Mouse (Mus musculus) testis, postnatal 10 days (tissue): Measurements from ENCODE around the gene Stim2.

Experiments used
- DNase-seq: peaks from one replicate; pipeline ENCODE4 v3.0.0; 2021; ENCODE audit warnings: low spot score

Gene Stim2

GRCm38 (mm10) chr5:53995316-53995715 is 3.0 kb upstream of the Stim2 start:
- DNase-seq = peak; percentile 86

DNA sequence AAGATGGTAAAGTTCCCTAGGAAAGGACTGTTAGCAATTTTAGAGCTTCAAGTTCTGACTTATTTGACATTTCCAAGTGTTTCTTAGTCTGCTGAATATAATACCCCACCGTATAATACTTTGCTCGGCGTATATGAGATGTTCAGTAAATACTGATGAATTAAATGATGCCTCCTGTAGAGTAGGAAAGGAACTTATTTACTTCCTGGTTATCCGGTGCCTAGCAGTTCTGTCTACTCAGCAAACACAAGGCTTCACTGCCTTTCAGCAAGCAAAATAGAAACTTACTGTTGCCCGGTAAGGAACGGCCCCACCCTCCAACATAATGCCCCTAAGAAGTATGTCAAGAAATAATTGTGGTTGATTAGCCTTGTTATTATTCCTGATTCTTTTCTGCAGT is 1.5 kb upstream of the Stim2 start:
- no peak for DNase-seq

DNA sequence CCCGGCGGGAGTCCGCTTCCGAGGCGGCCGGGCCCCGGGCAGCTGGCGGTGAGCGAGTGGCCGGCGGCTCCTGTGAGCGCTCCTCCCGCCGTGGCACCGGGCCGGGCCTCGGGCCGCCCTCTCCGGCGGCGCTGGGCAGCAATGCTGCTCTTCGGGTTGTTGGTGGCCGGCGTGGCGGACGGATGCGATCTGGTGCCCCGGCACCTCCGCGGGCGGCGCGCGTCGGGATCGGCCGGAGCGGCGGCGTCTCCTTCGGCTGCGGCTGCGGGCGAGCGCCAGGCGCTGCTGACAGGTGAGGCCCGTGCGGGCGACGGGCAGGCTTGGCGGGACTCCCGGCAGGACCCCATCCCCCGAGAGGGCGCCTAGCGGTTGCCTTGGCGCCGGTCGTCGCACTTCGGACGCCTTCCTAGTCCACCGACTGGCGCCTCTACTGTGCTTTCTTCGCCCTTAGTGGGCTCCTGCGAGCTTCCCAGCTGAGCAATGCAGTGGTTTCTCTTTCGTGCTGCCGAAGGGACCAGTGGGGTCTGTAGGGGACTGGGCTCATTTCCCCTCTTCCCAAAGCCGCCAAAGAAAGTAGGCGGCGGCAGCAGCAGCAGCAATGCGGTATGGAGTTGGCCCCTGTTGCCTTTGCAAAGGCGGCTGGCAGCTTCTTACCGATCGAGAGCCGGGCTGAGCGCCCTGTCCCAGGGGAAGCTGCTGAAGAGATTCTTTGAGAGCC is 603 bp downstream of the Stim2 start:
- peak; percentile 72 for DNase-seq

DNA sequence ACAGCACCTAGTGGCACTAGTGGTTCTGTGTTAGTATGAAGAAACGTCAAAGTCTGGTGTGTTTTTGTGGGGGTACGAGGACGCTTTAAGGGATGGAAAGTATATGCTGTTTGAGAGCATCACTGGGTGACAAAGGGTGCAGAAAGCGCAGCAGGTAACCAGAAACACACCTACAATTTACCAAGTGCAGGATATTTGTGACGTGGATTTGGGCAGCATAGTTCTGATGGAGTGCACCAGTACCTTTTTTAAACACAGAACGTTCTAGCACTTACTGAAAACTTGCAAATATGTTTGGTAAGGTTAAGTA is 1.1 kb downstream of the Stim2 start:
- no peak for DNase-seq

DNA sequence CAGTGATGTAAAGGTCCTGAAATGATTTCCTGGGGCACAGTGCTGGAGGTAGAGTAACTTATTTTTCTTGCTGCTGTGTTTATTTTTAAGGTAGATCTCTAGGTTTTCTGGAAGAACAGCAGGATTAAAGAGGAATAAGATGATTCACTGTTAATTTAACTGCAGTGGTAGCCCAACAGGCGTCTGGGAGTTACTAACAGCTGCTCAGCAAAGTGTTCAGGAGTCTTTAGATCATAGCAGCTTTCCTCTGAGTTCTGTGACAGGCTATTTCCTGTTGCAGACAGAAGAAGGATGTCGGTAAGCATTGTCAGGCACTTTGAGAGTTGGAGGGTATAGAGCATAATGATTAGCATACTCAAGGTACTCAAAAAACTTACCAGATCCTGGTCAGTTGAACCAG is 1.5 kb downstream of the Stim2 start:
- DNase-seq = no peak

DNA sequence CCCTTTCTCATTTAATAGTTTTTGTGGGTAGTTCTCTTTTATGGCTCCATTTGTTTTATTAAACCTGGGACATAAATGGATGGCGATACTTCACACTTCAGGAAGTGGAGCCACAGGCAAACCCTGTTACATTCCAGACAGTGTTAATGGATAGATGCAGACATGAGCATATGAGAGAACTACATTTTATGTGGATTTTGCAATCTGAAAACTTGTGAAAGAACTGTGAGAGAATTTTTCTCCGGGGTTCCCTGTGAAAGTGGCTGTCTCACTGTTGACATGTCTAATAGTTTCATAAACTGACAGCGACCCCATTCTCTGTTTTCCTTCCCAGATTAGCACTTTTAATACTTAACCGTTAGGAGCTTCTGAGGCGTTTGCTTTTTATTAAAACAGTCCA is 2.7 kb downstream of the Stim2 start:
- DNase-seq = no peak

DNA sequence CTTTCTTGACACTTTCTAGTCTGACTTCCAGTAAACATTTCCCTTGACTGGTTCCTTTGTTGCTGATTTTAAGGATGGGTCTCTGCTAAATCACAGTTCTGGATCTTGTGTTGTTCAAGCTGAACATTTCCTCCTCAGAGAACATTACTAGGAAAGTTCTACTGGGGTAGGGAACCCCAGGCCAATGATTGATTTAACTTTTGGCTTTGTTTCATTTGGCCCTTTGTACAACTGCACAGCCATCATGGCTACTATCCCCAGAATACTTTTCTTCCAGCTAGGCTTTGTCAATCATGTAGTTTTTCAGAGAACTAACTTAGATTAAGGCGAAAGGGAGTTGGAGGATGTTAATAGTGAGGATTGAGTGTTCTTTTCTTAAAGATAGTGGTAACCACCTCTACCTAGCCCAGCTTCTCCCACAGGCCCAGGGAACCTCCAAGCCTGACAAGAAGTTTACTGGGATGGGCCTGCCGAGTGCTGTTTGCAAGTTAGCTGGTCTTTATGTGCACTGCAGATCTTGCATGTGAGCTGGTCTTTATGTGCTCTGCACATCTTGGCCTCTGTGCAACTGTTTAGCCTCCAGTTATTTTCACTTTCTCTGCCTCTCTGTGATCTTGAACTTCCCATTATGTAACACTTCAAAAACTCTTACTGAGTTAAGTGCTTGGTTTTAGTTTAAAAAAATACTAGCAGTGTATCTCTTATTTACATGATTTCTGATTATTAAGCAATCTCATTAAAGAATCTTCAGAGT is 7.0 kb downstream of the Stim2 start:
- DNase-seq = no peak

GRCm38 (mm10) chr5:54005865-54006225 is 7.5 kb downstream of the Stim2 start:
- no peak for DNase-seq

GRCm38 (mm10) chr5:54006845-54007244 is 8.5 kb downstream of the Stim2 start:
- no peak for DNase-seq

- no peak for DNase-seq
Observed at GRCm38 (mm10) chr5:54007617-54008016, 9.3 kb downstream of the Stim2 start.

DNA sequence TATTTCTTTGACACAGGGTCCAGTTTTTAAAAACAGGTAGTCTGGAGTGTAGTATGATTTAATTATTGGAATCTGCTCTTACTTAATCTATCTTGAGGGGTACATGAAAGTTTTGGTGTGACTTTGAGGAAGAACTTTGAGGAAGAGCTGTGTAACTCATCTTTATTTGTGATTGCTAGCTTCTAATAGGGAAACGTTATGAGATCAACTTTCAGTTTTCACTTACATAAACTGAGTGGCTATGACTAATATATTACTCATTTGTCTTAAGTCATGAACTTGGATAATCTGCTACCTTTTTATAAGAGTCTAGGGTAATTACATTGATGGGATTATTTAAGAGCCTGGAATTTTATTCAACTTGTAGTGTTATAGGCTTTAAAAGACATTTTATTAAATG is 15.0 kb downstream of the Stim2 start:
- no peak for DNase-seq

GRCm38 (mm10) chr5:54017143-54017542 is 18.8 kb downstream of the Stim2 start:
- DNase-seq = no peak

DNA sequence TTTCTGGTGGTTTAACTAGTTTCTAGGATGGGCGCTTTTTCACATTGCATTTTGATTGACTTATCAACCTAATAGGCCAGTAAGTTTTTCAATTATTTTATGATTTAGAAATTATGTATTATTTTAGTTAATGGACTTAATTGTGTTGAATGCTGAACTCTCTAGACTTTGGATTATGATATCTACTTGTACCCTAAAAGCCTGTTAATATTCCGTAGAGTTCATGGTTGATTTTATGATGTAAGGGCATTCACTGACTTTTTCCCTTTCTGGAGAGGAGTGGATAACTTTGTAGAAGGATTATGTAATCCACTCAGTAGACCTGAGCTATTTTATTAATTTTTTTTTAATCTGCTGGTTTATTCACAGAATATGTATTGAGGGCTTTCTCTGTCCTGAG is 20.6 kb downstream of the Stim2 start:
- no peak for DNase-seq

GRCm38 (mm10) chr5:54019546-54019945 is 21.2 kb downstream of the Stim2 start:
- DNase-seq = no peak

DNA sequence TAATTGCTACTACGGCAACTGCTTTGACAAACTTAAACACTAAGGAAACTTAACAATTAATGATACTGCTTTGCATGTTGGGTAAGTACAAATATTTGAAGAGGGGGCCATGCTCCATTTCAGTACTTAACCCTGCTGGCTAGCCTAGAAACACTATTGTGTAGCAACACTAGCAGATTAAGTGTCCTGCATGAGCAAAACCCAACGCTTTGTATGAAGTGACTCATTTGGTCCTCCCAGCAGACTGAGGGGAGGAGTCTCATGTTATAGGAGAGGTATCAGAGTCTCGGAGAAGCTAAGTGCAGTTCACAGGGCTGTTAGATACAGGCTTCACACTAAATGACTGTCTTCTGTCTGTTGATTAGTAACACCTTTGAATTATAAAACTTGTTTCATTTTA is 26.3 kb downstream of the Stim2 start:
- no peak for DNase-seq

DNA sequence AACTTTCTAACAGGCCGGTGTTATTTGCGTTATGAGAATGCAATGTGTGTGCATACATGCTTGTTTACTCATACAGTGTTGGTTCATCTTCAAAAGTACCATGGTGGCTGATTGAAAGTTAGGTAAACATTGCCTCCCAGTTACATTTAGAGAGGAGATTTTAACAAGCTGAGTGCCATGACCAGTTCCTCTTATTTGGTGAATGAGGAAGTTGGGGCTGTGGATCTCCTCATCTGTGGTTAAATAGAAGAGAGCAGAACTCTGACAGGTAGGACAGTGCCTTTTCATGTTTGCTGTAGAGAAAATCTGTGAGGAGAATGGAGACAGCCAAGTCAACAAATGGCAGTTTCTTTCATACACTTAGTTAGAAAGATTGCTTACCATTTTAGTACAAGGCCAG is 27.3 kb downstream of the Stim2 start:
- DNase-seq = no peak

GRCm38 (mm10) chr5:54033217-54033616 is 34.9 kb downstream of the Stim2 start:
- no peak for DNase-seq

GRCm38 (mm10) chr5:54034680-54035079 is 36.4 kb downstream of the Stim2 start:
- no peak for DNase-seq

DNA sequence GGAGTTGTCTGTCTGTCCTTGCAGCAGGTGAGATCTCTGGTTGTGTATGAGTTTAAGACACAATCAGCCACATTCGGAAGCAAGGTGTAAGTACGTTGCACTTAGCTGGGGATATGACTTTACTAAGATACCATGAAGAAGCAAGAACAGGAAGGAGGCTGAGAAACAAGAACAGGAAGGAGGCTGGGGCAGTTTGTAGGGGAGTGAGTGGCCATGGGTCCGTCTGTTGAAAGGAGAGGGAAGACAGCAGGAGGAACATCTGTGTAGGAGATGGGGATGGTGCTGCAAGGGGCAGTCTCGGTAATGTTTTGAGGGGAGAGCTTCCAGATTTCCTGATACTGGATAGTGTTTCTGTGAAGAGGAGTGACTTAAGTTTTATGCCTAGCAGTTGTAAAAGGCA is 40.3 kb downstream of the Stim2 start:
- DNase-seq = no peak

- DNase-seq = no peak
Observed at GRCm38 (mm10) chr5:54040527-54040926, 42.2 kb downstream of the Stim2 start.

DNA sequence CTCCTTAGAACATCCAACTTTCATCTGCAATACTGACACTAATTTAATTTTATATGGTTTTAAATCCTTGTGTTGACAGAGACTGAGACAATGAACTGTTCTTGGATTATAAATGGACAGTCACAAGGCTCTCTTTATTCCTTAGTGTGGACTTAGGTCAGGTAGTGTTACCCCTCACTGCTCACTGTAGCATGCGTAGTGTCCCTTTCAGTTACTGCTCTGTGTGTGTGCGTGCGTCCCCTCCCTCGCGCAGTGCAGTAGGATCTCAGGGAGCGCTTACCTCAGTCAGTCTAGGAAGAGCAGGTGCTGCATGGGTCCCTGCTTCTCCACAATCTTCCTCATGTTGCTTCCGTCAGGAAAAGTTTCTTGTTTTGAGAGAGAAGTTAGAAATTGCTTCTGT is 43.7 kb downstream of the Stim2 start:
- no peak for DNase-seq

GRCm38 (mm10) chr5:54045523-54045922 is 47.2 kb downstream of the Stim2 start:
- no peak for DNase-seq

GRCm38 (mm10) chr5:54046432-54046831 is 48.1 kb downstream of the Stim2 start:
- no peak for DNase-seq

DNA sequence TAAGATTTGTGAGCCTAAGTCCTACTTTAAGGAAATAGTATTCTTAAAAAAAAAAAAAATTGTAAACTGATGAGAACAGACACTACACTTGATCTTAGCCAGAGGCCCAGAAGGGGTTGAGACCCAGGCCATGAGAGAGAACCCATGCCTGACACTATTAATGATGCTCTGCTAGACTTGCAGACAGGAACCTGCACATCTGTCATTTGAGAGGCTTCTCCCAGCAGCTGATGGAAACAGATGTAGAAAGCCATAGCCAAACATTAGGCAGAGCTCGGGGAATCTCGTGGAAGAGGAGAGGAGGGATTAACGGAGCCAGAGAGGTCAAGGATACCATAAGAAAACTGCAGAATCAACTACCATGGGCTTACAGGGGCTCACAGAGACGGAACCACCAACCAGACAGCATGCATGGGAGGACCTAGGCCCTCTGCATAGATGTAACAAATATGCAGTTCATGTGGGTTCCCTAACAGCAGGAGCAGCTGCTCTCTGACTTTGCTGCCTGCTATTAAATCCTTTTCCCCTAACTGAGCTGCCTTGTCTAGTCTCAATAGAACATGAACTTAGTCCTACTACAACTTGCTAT is 50.9 kb downstream of the Stim2 start:
- DNase-seq = no peak
